Mouse (Mus musculus) heart, embryonic 16.5 days (tissue): ENCODE measurements around the gene Lrp10. TPM values are rescaled to one million over a fixed set of nuclear protein-coding genes. Genes with fewer than 3 reads are reported as not detected.

Experiments
- ATAC-seq: fragments of 200-750 bp; cut with Nextera tagmentation; replicated peaks from 2 replicates; pipeline ENCODE4 v1.8.0; 2017; ENCODE audit warnings: moderate number of reproducible peaks; ENCODE audit not compliant: insufficient read depth, low FRiP score; ENCODE audit errors: extremely low read depth
- H3K27ac ChIP-seq: fragments of 300-500 bp; sonication (generic); 2 replicates; pipeline ENCODE4 v1.5.1; 2014; ENCODE audit warnings: mild to moderate bottlenecking, low read length, control low read depth, moderate library complexity
- H3K27me3 ChIP-seq: fragments of 300-500 bp; sonication (generic); 2 replicates; pipeline ENCODE4 v1.6.1; 2014; ENCODE audit warnings: low read length, mixed read lengths; ENCODE audit not compliant: control insufficient read depth, insufficient read depth
- H3K36me3 ChIP-seq: fragments of 300-500 bp; sonication (generic); 2 replicates; pipeline ENCODE4 v1.6.1; 2014; ENCODE audit not compliant: control insufficient read depth, insufficient read depth
- H3K4me1 ChIP-seq: fragments of 300-500 bp; sonication (generic); 2 replicates; pipeline ENCODE4 v1.6.1; 2014; ENCODE audit warnings: low read length, mixed read lengths; ENCODE audit not compliant: control insufficient read depth, insufficient read depth
- H3K4me2 ChIP-seq: fragments of 300-500 bp; sonication (generic); 2 replicates; pipeline ENCODE4 v1.6.1; 2014; ENCODE audit warnings: low read depth, mild to moderate bottlenecking, control low read depth, low read length
- H3K4me3 ChIP-seq: fragments of 300-500 bp; sonication (generic); 2 replicates; pipeline ENCODE4 v1.5.1; 2014; ENCODE audit warnings: mild to moderate bottlenecking, control low read depth, low read length
- H3K9ac ChIP-seq: fragments of 300-500 bp; sonication (generic); 2 replicates; pipeline ENCODE4 v1.6.1; 2014; ENCODE audit warnings: low read length, control low read depth
- H3K9me3 ChIP-seq: fragments of 300-500 bp; sonication (generic); replicated peaks from 2 replicates; pipeline ENCODE4 v1.6.1; 2016; ENCODE audit warnings: low read length; ENCODE audit not compliant: control insufficient read depth
- WGBS: fragments of 180-500 bp; shearing (Covaris S2); extraction: QIAGEN DNeasy Blood & Tissue Kit; methylation state at CpG from one replicate; pipeline ENCODE4 v1.1.7; 2014; 5-methylcytosine and 5-hydroxymethylcytosine counted together
- polyA plus RNA-seq: library from polyadenylated mRNA; unstranded; fragments of >200 nt; fragmentation: Nextera tagmentation; extraction: Ambion mirVana; gene quantifications from 2 replicates; pipeline ENCODE4 v1.2.1, GENCODE M21; 2015

Lrp10 gene
- polyA plus RNA-seq: 45.8 and 52.0 TPM in 2 replicates

- Histone ChIP-seq H3K27ac (peak within 1 kb of the TSS; percentile 90), H3K36me3 (peaks cover 20% of the 10 kb centered on the region), H3K9ac (peak within 1 kb of the TSS; percentile 87), H3K27me3 (no peaks in the 10 kb centered on the region), H3K4me3 (peak within 1 kb of the TSS; percentile 92), H3K4me1 (peaks cover 8% of the 10 kb centered on the region), H3K4me2 (peak within 1 kb of the TSS; percentile 88), H3K9me3 (no peaks in the 10 kb centered on the region)
- peak; percentile 89 for ATAC-seq
- under 1% methylated on average over 35 of the region's 35 CpGs for WGBS
Observed at GRCm38 (mm10) chr14:54463959-54464292, at the start of gene Lrp10. Gene Lrp10, plus strand, starts transcription at chr14:54464137.

GRCm38 (mm10) chr14:54415241-54416020, 48.5 kb upstream of the Lrp10 start:
- peak overlapping the region; percentile 39; the same call in 1 of the 2 replicates for H3K27ac ChIP-seq
- WGBS: 21% methylated on average over 13 of the region's 13 CpGs
- no peak overlapping the region for H3K4me2 ChIP-seq
- H3K4me1 ChIP-seq: peaks cover 26% of the 10 kb centered on the region
- H3K9me3 ChIP-seq: no peaks in the 10 kb centered on the region
- no peak overlapping the region for H3K4me3 ChIP-seq
- H3K9ac ChIP-seq: no peak overlapping the region
- no peaks in the 10 kb centered on the region for H3K27me3 ChIP-seq
- ATAC-seq: no peak
- no peaks in the 10 kb centered on the region for H3K36me3 ChIP-seq

GRCm38 (mm10) chr14:54416229-54416775, 47.6 kb upstream of the Lrp10 start:
- ATAC-seq: no peak
- 64% methylated on average over 5 of the region's 5 CpGs for WGBS
- no peak overlapping the region for H3K27ac ChIP-seq

GRCm38 (mm10) chr14:54416830-54417229, 47.1 kb upstream of the Lrp10 start:
- Histone ChIP-seq H3K27me3 (no peaks in the 10 kb centered on the region), H3K4me3 (no peak overlapping the region)

More at GRCm38 (mm10) chr14:54416229-54416775, 47.6 kb upstream of the Lrp10 start:
- no peaks in the 10 kb centered on the region for H3K36me3 ChIP-seq
- H3K9me3 ChIP-seq: no peaks in the 10 kb centered on the region
- no peak overlapping the region for H3K4me2 ChIP-seq
- no peak overlapping the region for H3K4me3 ChIP-seq
- no peaks in the 10 kb centered on the region for H3K27me3 ChIP-seq
- peaks cover 26% of the 10 kb centered on the region for H3K4me1 ChIP-seq
- H3K9ac ChIP-seq: no peak overlapping the region

GRCm38 (mm10) chr14:54417623-54418081, 46.3 kb upstream of the Lrp10 start, which contains the start of gene Slc7a7:
Gene Slc7a7, minus strand, starts transcription at chr14:54417780.
- Histone ChIP-seq H3K4me3 (peak within 1 kb of the TSS; percentile 30), H3K27me3 (no peaks in the 10 kb centered on the region), H3K27ac (peak within 1 kb of the TSS; percentile 0; the same call in 1 of the 2 replicates), H3K4me2 (peak within 1 kb of the TSS; percentile 50), H3K36me3 (no peaks in the 10 kb centered on the region), H3K9me3 (no peaks in the 10 kb centered on the region), H3K4me1 (peaks cover 26% of the 10 kb centered on the region), H3K9ac (peak within 1 kb of the TSS; percentile 3; the same call in 1 of the 2 replicates)
- 10% methylated on average over 19 of the region's 19 CpGs for WGBS
- ATAC-seq: peak; percentile 28; the same call in 1 of the 2 replicates

More at GRCm38 (mm10) chr14:54416830-54417229, 47.1 kb upstream of the Lrp10 start:
- 82% methylated on average over 4 of the region's 4 CpGs for WGBS
- H3K4me1 ChIP-seq: peaks cover 26% of the 10 kb centered on the region
- H3K27ac ChIP-seq: no peak overlapping the region
- ATAC-seq: no peak
- no peaks in the 10 kb centered on the region for H3K36me3 ChIP-seq
- H3K9me3 ChIP-seq: no peaks in the 10 kb centered on the region
- H3K9ac ChIP-seq: no peak overlapping the region
- peak overlapping the region; percentile 50; the same call in 1 of the 2 replicates for H3K4me2 ChIP-seq

GRCm38 (mm10) chr14:54421014-54421413, 42.9 kb upstream of the Lrp10 start:
- no peak overlapping the region for H3K4me3 ChIP-seq
- no peaks in the 10 kb centered on the region for H3K36me3 ChIP-seq
- H3K27me3 ChIP-seq: no peaks in the 10 kb centered on the region
- peaks cover 9% of the 10 kb centered on the region for H3K4me1 ChIP-seq
- no peak overlapping the region for H3K4me2 ChIP-seq
- H3K9me3 ChIP-seq: no peaks in the 10 kb centered on the region
- 64% methylated on average over 2 of the region's 2 CpGs for WGBS
- ATAC-seq: no peak
- H3K9ac ChIP-seq: no peak overlapping the region
- H3K27ac ChIP-seq: no peak overlapping the region

GRCm38 (mm10) chr14:54423406-54423805, 40.5 kb upstream of the Lrp10 start:
- 58% methylated on average over 5 of the region's 5 CpGs for WGBS
- H3K9ac ChIP-seq: no peak overlapping the region
- H3K4me2 ChIP-seq: no peak overlapping the region
- no peaks in the 10 kb centered on the region for H3K27me3 ChIP-seq
- no peak for ATAC-seq
- H3K9me3 ChIP-seq: no peaks in the 10 kb centered on the region
- no peak overlapping the region for H3K27ac ChIP-seq
- peaks cover 7% of the 10 kb centered on the region for H3K4me1 ChIP-seq
- peaks cover 2% of the 10 kb centered on the region; the same call in 1 of the 2 replicates for H3K36me3 ChIP-seq
- H3K4me3 ChIP-seq: no peak overlapping the region

- H3K4me2 ChIP-seq: no peak overlapping the region
- no peak overlapping the region for H3K4me3 ChIP-seq
- H3K27me3 ChIP-seq: no peaks in the 10 kb centered on the region
- H3K4me1 ChIP-seq: peaks cover 15% of the 10 kb centered on the region
- peaks cover 4% of the 10 kb centered on the region for H3K36me3 ChIP-seq
- no peaks in the 10 kb centered on the region for H3K9me3 ChIP-seq
- no peak overlapping the region for H3K27ac ChIP-seq
- WGBS: 71% methylated on average over 1 of the region's 1 CpGs
- no peak overlapping the region for H3K9ac ChIP-seq
- no peak for ATAC-seq
Observed at GRCm38 (mm10) chr14:54424634-54425033, 39.3 kb upstream of the Lrp10 start.

- Histone ChIP-seq H3K27me3 (no peaks in the 10 kb centered on the region), H3K4me2 (no peak overlapping the region), H3K9me3 (no peaks in the 10 kb centered on the region), H3K4me1 (peaks cover 24% of the 10 kb centered on the region), H3K9ac (no peak overlapping the region), H3K4me3 (no peak overlapping the region), H3K36me3 (peaks cover 5% of the 10 kb centered on the region), H3K27ac (no peak overlapping the region)
- ATAC-seq: no peak
- WGBS: 61% methylated on average over 1 of the region's 1 CpGs
Observed at GRCm38 (mm10) chr14:54425540-54425939, 38.4 kb upstream of the Lrp10 start.
